Mouse (Mus musculus): ENCODE data around the gene Gm17482. TPM values are rescaled to one million over a fixed set of nuclear protein-coding genes. Genes with fewer than 3 reads are reported as not detected.
A peak's percentile ranks its signal among the peaks of the same experiment; 100 is the strongest.

Gm17482 gene
- polyA plus RNA-seq, 1 experiment, result not detected

GRCm38 (mm10) chr6:115241131-115241699, 14.1 kb downstream of the Gm17482 start:
- peaks cover 6% of the 10 kb centered on the region; the same call in 1 of the 2 replicates for H3K9me3 ChIP-seq (replicated peaks; ENCODE audit: control insufficient read depth, insufficient read depth, low read length, poor library complexity, severe bottlenecking)

GRCm38 (mm10) chr6:115241939-115242338, 14.8 kb downstream of the Gm17482 start:
- Histone ChIP-seq H3K27me3 (ENCODE audit: control insufficient read depth, insufficient read depth, low read length, poor library complexity, severe bottlenecking) (no peaks in the 10 kb centered on the region), H3K27ac (ENCODE audit: insufficient read depth, low read length) (no peak overlapping the region), H3K4me3 (ENCODE audit: low read depth, low read length) (no peak overlapping the region), H3K9me3 (replicated peaks; ENCODE audit: control insufficient read depth, insufficient read depth, low read length, poor library complexity, severe bottlenecking) (peaks cover 6% of the 10 kb centered on the region; the same call in 1 of the 2 replicates), H3K36me3 (ENCODE audit: control insufficient read depth, insufficient read depth, low read length, poor library complexity, severe bottlenecking) (no peaks in the 10 kb centered on the region), H3K9ac (ENCODE audit: low read depth, poor library complexity, severe bottlenecking) (no peak overlapping the region), H3K4me1 (ENCODE audit: control insufficient read depth, insufficient read depth, low read length) (no peaks in the 10 kb centered on the region)
- no peak for TF ChIP-seq CTCF (IDR thresholded peaks at IDR 0.05; ENCODE audit: low read depth, low read length)
- TF ChIP-seq EP300 (IDR thresholded peaks at IDR 0.05; ENCODE audit: insufficient read depth, low read depth, low read length), result no peak

More at GRCm38 (mm10) chr6:115241131-115241699, 14.1 kb downstream of the Gm17482 start:
- Histone ChIP-seq H3K27ac (ENCODE audit: insufficient read depth, low read length) (no peak overlapping the region), H3K27me3 (ENCODE audit: control insufficient read depth, insufficient read depth, low read length, poor library complexity, severe bottlenecking) (no peaks in the 10 kb centered on the region), H3K4me1 (ENCODE audit: control insufficient read depth, insufficient read depth, low read length) (no peaks in the 10 kb centered on the region), H3K9ac (ENCODE audit: low read depth, poor library complexity, severe bottlenecking) (no peak overlapping the region), H3K36me3 (ENCODE audit: control insufficient read depth, insufficient read depth, low read length, poor library complexity, severe bottlenecking) (no peaks in the 10 kb centered on the region), H3K4me3 (ENCODE audit: low read depth, low read length) (no peak overlapping the region)
- TF ChIP-seq CTCF (IDR thresholded peaks at IDR 0.05; ENCODE audit: low read depth, low read length) (no peak), POLR2A (IDR thresholded peaks at IDR 0.05; ENCODE audit: insufficient read depth, low read length) (no peak), EP300 (IDR thresholded peaks at IDR 0.05; ENCODE audit: insufficient read depth, low read depth, low read length) (no peak)

DNA sequence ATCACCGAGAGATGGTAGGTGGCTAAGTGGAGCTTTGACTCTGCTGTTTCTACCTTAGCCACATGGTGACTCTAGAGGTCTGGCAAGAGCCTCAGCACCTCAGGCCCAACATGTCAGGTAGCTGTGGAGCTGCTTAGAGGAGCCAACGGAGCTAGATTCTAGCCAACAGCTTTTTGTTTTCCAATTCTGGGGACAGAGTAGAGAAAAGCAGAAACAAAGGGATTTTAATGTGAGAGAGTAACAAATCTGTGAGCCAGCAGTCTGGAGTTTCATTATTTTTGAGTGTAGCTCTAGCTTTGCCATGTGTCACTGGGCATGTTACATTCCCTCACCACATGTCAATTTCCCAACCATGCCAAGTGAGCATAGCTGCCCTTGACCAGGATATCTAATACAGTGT, 17.1 kb downstream of the Gm17482 start:
- H3K9me3 ChIP-seq (replicated peaks; ENCODE audit: control insufficient read depth, insufficient read depth, low read length, poor library complexity, severe bottlenecking), result peaks cover 6% of the 10 kb centered on the region; the same call in 1 of the 2 replicates

DNA sequence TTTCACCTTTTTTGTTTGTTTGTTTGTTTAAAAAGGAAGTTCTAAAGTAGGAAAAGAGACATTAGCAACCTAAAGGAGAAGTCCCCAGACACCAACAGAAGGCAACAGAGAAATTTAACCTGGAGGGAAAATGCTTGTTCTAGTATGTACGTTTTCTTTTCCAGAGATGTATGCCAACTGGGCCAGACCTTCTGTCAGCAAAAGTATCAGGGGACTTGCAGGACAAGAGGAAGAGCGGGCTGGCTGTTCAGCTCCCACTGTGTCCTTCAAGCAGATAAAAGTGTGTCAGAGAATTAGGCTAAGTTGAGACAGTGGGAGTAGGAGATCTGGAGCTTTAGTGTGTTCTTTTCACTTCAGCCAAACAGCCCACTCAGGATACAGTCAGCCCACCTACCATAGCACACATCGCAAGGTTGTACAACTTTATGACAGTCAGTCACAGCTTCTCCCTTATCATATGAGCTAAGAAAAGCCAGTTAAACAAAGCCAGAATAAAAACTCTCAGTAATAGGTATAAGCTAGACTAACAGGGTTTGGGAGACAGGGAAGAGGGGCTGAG, 18.4 kb downstream of the Gm17482 start:
- H3K36me3 ChIP-seq (ENCODE audit: control insufficient read depth, insufficient read depth, low read length, poor library complexity, severe bottlenecking), result no peaks in the 10 kb centered on the region
- H3K9ac ChIP-seq (ENCODE audit: low read depth, poor library complexity, severe bottlenecking), result no peak overlapping the region
- peaks cover 6% of the 10 kb centered on the region; the same call in 1 of the 2 replicates for H3K9me3 ChIP-seq (replicated peaks; ENCODE audit: control insufficient read depth, insufficient read depth, low read length, poor library complexity, severe bottlenecking)
- no peak overlapping the region for H3K27ac ChIP-seq (ENCODE audit: insufficient read depth, low read length)
- TF ChIP-seq CTCF (IDR thresholded peaks at IDR 0.05; ENCODE audit: low read depth, low read length) (no peak), POLR2A (IDR thresholded peaks at IDR 0.05; ENCODE audit: insufficient read depth, low read length) (no peak), EP300 (IDR thresholded peaks at IDR 0.05; ENCODE audit: insufficient read depth, low read depth, low read length) (no peak)
- H3K4me3 ChIP-seq (ENCODE audit: low read depth, low read length), result no peak overlapping the region
- no peaks in the 10 kb centered on the region for H3K27me3 ChIP-seq (ENCODE audit: control insufficient read depth, insufficient read depth, low read length, poor library complexity, severe bottlenecking)
- H3K4me1 ChIP-seq (ENCODE audit: control insufficient read depth, insufficient read depth, low read length), result no peaks in the 10 kb centered on the region

More for the DNA sequence above, 17.1 kb downstream of the Gm17482 start:
- no peak for TF ChIP-seq CTCF (IDR thresholded peaks at IDR 0.05; ENCODE audit: low read depth, low read length)
- no peaks in the 10 kb centered on the region for H3K4me1 ChIP-seq (ENCODE audit: control insufficient read depth, insufficient read depth, low read length)
- no peak overlapping the region for H3K4me3 ChIP-seq (ENCODE audit: low read depth, low read length)
- no peaks in the 10 kb centered on the region for H3K36me3 ChIP-seq (ENCODE audit: control insufficient read depth, insufficient read depth, low read length, poor library complexity, severe bottlenecking)
- H3K9ac ChIP-seq (ENCODE audit: low read depth, poor library complexity, severe bottlenecking), result no peak overlapping the region
- no peaks in the 10 kb centered on the region for H3K27me3 ChIP-seq (ENCODE audit: control insufficient read depth, insufficient read depth, low read length, poor library complexity, severe bottlenecking)
- H3K27ac ChIP-seq (ENCODE audit: insufficient read depth, low read length), result no peak overlapping the region

DNA sequence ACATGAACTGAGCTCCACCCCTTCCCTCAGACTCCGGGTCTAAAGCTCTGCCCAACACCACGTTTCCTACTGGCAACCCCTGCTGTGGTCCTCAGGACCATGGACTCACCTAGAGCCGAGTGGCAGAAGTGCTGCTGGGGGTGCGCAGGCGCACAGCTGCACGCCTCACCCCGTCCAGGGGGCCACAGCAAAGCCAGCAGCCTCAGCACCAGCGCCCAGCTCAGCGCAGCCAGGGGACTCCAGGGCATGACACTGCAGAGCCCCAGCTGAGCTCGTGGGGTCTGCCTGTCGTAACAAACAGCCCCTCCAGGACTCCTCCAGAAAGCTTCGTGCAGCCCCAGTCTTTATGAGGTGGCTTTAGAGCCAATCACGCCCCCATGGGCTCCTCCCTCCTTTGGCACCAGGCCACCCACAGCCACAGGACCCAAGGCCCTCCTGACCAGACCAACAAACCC, 24.4 kb downstream of the Gm17482 start:
- H3K27me3 ChIP-seq (ENCODE audit: control insufficient read depth, insufficient read depth, low read length, poor library complexity, severe bottlenecking), result no peaks in the 10 kb centered on the region
- no peak overlapping the region for H3K4me3 ChIP-seq (ENCODE audit: low read depth, low read length)
- TF ChIP-seq EP300 (IDR thresholded peaks at IDR 0.05; ENCODE audit: insufficient read depth, low read depth, low read length), result no peak
- no peak for TF ChIP-seq POLR2A (IDR thresholded peaks at IDR 0.05; ENCODE audit: insufficient read depth, low read length)
- TF ChIP-seq CTCF (IDR thresholded peaks at IDR 0.05; ENCODE audit: low read depth, low read length), result no peak
- H3K4me1 ChIP-seq (ENCODE audit: control insufficient read depth, insufficient read depth, low read length), result no peaks in the 10 kb centered on the region
- no peak overlapping the region for H3K9ac ChIP-seq (ENCODE audit: low read depth, poor library complexity, severe bottlenecking)
- no peaks in the 10 kb centered on the region for H3K36me3 ChIP-seq (ENCODE audit: control insufficient read depth, insufficient read depth, low read length, poor library complexity, severe bottlenecking)
- H3K9me3 ChIP-seq (replicated peaks; ENCODE audit: control insufficient read depth, insufficient read depth, low read length, poor library complexity, severe bottlenecking), result no peaks in the 10 kb centered on the region
- H3K27ac ChIP-seq (ENCODE audit: insufficient read depth, low read length), result no peak overlapping the region

GRCm38 (mm10) chr6:115252099-115252873, 25.1 kb downstream of the Gm17482 start, which contains the start of gene Timp4:
Gene Timp4 (minus strand): TSS chr6:115252205.
- Histone ChIP-seq H3K36me3 (ENCODE audit: control insufficient read depth, insufficient read depth, low read length, poor library complexity, severe bottlenecking) (no peaks in the 10 kb centered on the region), H3K27me3 (ENCODE audit: control insufficient read depth, insufficient read depth, low read length, poor library complexity, severe bottlenecking) (no peaks in the 10 kb centered on the region), H3K4me3 (ENCODE audit: low read depth, low read length) (no peak within 1 kb of the TSS), H3K9me3 (replicated peaks; ENCODE audit: control insufficient read depth, insufficient read depth, low read length, poor library complexity, severe bottlenecking) (no peaks in the 10 kb centered on the region), H3K9ac (ENCODE audit: low read depth, poor library complexity, severe bottlenecking) (no peak within 1 kb of the TSS), H3K27ac (ENCODE audit: insufficient read depth, low read length) (no peak within 1 kb of the TSS), H3K4me1 (ENCODE audit: control insufficient read depth, insufficient read depth, low read length) (no peaks in the 10 kb centered on the region)
- TF ChIP-seq EP300 (IDR thresholded peaks at IDR 0.05; ENCODE audit: insufficient read depth, low read depth, low read length) (peak; percentile 53; the same call in 1 of the 2 replicates), POLR2A (IDR thresholded peaks at IDR 0.05; ENCODE audit: insufficient read depth, low read length) (no peak)
